Comparison of ENCODE assay signal across 21 mouse cellular contexts in the genomic region with DNA sequence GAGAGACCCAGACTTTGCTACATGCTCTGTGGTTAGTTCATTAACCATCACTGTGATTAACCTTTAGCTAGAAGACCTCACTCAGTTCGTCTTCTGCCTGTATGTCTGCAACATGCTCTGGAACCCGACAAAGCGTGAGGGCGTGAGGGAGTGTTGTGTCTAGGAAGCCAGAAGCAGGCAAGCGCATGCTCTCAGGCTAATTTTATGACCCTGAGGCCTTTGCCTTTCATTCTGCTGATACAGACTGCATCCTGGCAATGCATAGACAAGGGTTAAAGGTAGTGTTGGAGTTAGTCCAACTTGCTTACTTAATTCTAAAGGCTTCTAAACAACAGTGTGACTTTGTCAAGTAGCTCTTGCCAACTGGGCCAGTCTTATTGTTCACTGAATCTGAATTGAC.
A peak's percentile ranks its signal among the peaks of the same experiment; 100 is the strongest.
DNase-seq lines count a peak whose midpoint lies in the region; ATAC-seq and TF ChIP-seq lines count a peak whose summit lies in the region.
"Had no signal": no experiment of that assay in that cellular context is flagged by ENCODE, and none has a peak within 500 bp of the region (broad histone marks: within the 10 kb centered on the region; RNA-seq: fewer than 3 reads in every experiment).

No protein-coding gene starts in this region.

- TF ChIP-seq CTCF in liver, adult 2 months (IDR thresholded peaks at IDR 0.05; ENCODE audit: low read depth, low read length), result no peak
- TF ChIP-seq CTCF in brain, embryonic 14.5 days (IDR thresholded peaks at IDR 0.05; ENCODE audit: borderline replicate concordance, extremely low read depth, insufficient read depth, insufficient read length), result no peak

- no peak overlapping the region for H3K9ac ChIP-seq in liver, adult 2 months (ENCODE audit: low read depth, low read length)
- no peak overlapping the region for H3K9ac ChIP-seq in liver, embryonic 11.5 days (ENCODE audit: low read depth, low read length)
- H3K9ac ChIP-seq: embryonic facial prominence, embryonic 12.5 days; heart, embryonic 13.5 days; limb, embryonic 13.5 days; liver, embryonic 14.5 days; lung, embryonic 15.5 days had no signal

- H3K79me2 ChIP-seq in liver, adult 2 months (ENCODE audit: control insufficient read depth, insufficient read depth, low read length), result no peaks in the 10 kb centered on the region

- TF ChIP-seq POLR2A in liver, adult 2 months (IDR thresholded peaks at IDR 0.05; ENCODE audit: extremely low read depth, insufficient read depth, low read length), result no peak
- TF ChIP-seq POLR2A in brain, embryonic 14.5 days (IDR thresholded peaks at IDR 0.05; ENCODE audit: borderline replicate concordance, extremely low read depth, insufficient read depth, insufficient read length, poor library complexity, severe bottlenecking), result no peak

- no peak overlapping the region for H3K4me3 ChIP-seq in liver, adult 2 months (ENCODE audit: insufficient read depth, low read depth, low read length)
- no peak overlapping the region for H3K4me3 ChIP-seq in liver, embryonic 11.5 days (ENCODE audit: low read depth, low read length)
- H3K4me3 ChIP-seq: embryonic facial prominence, embryonic 12.5 days; heart, adult 2 months; heart, embryonic 13.5 days; limb, embryonic 13.5 days; lung, embryonic 15.5 days had no signal

- no peaks in the 10 kb centered on the region for H3K9me3 ChIP-seq in liver, embryonic 11.5 days (ENCODE audit: control insufficient read depth, low read length)
- H3K9me3 ChIP-seq: embryonic facial prominence, embryonic 12.5 days; heart, embryonic 13.5 days; limb, embryonic 13.5 days; lung, embryonic 15.5 days had no signal

- no peak for ATAC-seq in liver, embryonic 11.5 days (replicated peaks; ENCODE audit: low FRiP score)
- ATAC-seq in granulocyte monocyte progenitor cell, adult 5-6 weeks (replicated peaks; ENCODE audit: poor library complexity, severe bottlenecking), result no peak
- ATAC-seq: hindbrain, postnatal 0 days; intestine, embryonic 16.5 days; midbrain, embryonic 16.5 days had no signal

- H3K4me2 ChIP-seq in liver, embryonic 11.5 days, result no peak overlapping the region
- H3K4me2 ChIP-seq: embryonic facial prominence, embryonic 12.5 days; heart, embryonic 13.5 days; limb, embryonic 13.5 days; lung, embryonic 15.5 days had no signal

- H3K27ac ChIP-seq in liver, adult 2 months (replicated peaks; ENCODE audit: insufficient read depth, low read depth, low read length), result no peak overlapping the region
- no peak overlapping the region for H3K27ac ChIP-seq in liver, embryonic 11.5 days (ENCODE audit: low read depth, low read length)
- H3K27ac ChIP-seq: embryonic facial prominence, embryonic 12.5 days; heart, adult 2 months; heart, embryonic 13.5 days; hindbrain, postnatal 0 days; limb, embryonic 13.5 days; liver, embryonic 14.5 days; lung, embryonic 15.5 days had no signal

- H3K27me3 ChIP-seq in liver, adult 2 months (ENCODE audit: control insufficient read depth, insufficient read depth, low read length), result no peaks in the 10 kb centered on the region
- no peaks in the 10 kb centered on the region for H3K27me3 ChIP-seq in liver, embryonic 11.5 days (replicated peaks; ENCODE audit: control insufficient read depth, insufficient read depth, low read length)
- H3K27me3 ChIP-seq: embryonic facial prominence, embryonic 12.5 days; heart, embryonic 13.5 days; limb, embryonic 13.5 days; lung, embryonic 15.5 days had no signal

- WGBS in liver, adult 2 months, result 70% methylated on average over 5 of the region's 5 CpGs
- WGBS in liver, embryonic 11.5 days, result 61% methylated on average over 5 of the region's 5 CpGs

- DNase-seq in liver, adult 2 months (ENCODE audit: extremely low read depth, low read depth, low spot score), result peak; percentile 19
- DNase-seq in liver, embryonic 11.5 days (ENCODE audit: low spot score), result no peak
- DNase-seq in brain, embryonic 14.5 days (ENCODE audit: low read depth), result peak; percentile 63
- DNase-seq in kidney, adult 9 months, result peak; percentile 57
- DNase-seq in kidney, postnatal 25 days, result peak; percentile 13 to 50
- DNase-seq in heart, adult 18-20 months, result no peak
- DNase-seq: cerebellum, adult 18-20 months; cerebellum, postnatal 14 days; heart, adult 2 months; heart, postnatal 14 days; lung, postnatal 4 days; retina, postnatal 1 day had no signal

- H3K4me1 ChIP-seq in liver, adult 2 months (ENCODE audit: control insufficient read depth, insufficient read depth, low read length), result no peaks in the 10 kb centered on the region
- no peaks in the 10 kb centered on the region for H3K4me1 ChIP-seq in liver, embryonic 11.5 days (replicated peaks; ENCODE audit: control insufficient read depth, insufficient read depth, low read length)
- H3K4me1 ChIP-seq: embryonic facial prominence, embryonic 12.5 days; limb, embryonic 13.5 days; lung, embryonic 15.5 days had no signal

- H3K36me3 ChIP-seq in liver, adult 2 months (ENCODE audit: control insufficient read depth, insufficient read depth, low read length), result no peaks in the 10 kb centered on the region
- H3K36me3 ChIP-seq in liver, embryonic 11.5 days (ENCODE audit: control insufficient read depth, insufficient read depth, low read length), result no peaks in the 10 kb centered on the region
- H3K36me3 ChIP-seq: embryonic facial prominence, embryonic 12.5 days; heart, embryonic 13.5 days; limb, embryonic 13.5 days; lung, embryonic 15.5 days had no signal

Comparison
In these comparisons a context has a peak if more than half of its experiments do, and no peak if none do; other contexts are left out.
1. DNase-seq: peak in liver, adult 2 months (single experiment), brain, embryonic 14.5 days (single experiment), kidney, adult 9 months (single experiment) and kidney, postnatal 25 days (2 of 2); none in liver, embryonic 11.5 days (single experiment) and heart, adult 18-20 months (0 of 2).